Mouse (Mus musculus): Measurements from ENCODE around the gene Sarnp. TPM values are rescaled to one million over a fixed set of nuclear protein-coding genes. Genes with fewer than 3 reads are reported as not detected.
A peak's percentile ranks its signal among the peaks of the same experiment; 100 is the strongest.
"Not testable (repeated sequence)": the region's sequence is repeated elsewhere in the genome, so short reads cannot be mapped to it uniquely, and the experiment has no call there.

Sarnp gene
- polyA plus RNA-seq, 1 experiment, result 79.6 TPM

DNA sequence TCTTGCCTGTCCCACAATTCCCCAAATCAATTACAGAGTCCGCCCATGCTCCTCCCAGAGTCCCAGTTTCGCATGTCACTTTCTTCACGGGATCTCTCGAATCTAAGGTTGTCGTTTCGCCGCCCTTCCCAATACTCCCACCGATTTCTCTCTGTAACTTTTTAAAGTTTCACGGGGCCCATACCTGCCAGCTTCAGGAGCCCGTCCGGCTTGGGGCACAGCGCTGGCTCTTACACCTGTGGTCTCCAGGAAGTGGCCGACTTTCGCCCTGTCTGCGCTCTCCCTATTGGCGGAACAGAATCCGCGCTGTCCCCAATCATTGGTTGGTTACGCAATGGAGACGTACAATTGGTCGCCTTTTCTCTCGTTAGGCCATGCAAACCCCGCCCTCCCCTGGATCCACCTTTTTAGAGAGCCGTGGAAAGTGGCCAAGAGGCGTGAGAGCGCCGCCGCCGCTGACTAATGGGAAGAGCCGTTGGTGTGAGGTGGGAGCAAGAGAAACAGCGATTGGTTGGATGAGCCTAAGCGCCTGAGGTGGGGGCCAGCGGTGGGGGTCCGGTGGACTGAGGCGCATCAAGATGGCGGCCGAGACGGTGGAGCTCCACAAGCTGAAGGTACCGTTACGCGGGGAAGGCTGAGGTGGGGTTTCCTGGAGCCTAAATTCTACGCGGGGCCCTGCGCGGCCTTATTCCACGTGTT lies 4.4 kb downstream of the Sarnp start, which contains the start of gene Ormdl2:
Gene Ormdl2, minus strand, starts transcription at position 288 of the 699 bp plus-strand sequence.
- DNase-seq (ENCODE audit: low read depth), result peak; percentile 100
- peak; percentile 45; the same call in 1 of the 2 replicates for TF ChIP-seq POLR2A (IDR thresholded peaks at IDR 0.05; ENCODE audit: borderline replicate concordance, extremely low read depth, insufficient read depth, insufficient read length, poor library complexity, severe bottlenecking)
- TF ChIP-seq CTCF (IDR thresholded peaks at IDR 0.05; ENCODE audit: borderline replicate concordance, extremely low read depth, insufficient read depth, insufficient read length), result no peak

DNA sequence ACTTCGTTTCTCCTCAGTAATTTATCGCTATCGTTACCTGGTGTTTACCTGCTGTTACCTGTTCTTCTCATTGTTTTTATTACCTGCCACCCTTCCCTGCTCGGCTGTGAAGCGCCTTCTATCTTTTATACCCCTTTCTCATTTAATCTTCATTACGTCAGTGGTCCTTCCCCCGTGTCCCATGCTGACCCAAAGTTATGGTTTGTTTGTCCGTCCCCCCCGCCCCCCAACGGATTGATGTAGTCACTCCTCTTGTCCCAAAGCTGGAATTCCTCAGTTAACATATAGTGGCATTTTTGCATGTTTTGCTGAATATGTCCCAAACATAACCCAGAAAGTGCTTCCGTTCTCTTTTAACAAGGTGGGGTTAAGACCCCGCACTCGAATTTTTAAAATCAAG lies 5.0 kb downstream of the Sarnp start:
- DNase-seq (ENCODE audit: low read depth), result no peak
- TF ChIP-seq CTCF (IDR thresholded peaks at IDR 0.05; ENCODE audit: borderline replicate concordance, extremely low read depth, insufficient read depth, insufficient read length) (no peak), POLR2A (IDR thresholded peaks at IDR 0.05; ENCODE audit: borderline replicate concordance, extremely low read depth, insufficient read depth, insufficient read length, poor library complexity, severe bottlenecking) (no peak)

DNA sequence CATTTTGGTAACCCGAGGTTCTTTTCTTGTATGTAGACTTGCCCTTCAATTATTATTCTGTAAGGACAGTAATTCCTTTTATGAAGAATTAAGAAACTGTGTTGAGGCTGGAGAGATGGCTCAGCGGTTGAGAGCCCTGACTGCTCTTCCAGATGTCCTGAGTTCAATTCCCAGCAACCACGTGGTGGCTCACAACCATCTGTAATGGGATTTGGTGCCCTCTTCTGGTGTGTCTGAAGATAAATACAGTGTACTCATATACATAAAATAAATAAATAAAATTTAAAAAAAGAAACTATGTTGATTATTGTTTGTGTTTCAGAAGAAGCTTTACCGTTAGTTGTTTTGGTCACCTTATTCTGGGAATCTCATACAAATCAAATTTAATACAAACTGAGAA lies 6.0 kb downstream of the Sarnp start:
- not testable (repeated sequence) for DNase-seq (ENCODE audit: low read depth)

DNA sequence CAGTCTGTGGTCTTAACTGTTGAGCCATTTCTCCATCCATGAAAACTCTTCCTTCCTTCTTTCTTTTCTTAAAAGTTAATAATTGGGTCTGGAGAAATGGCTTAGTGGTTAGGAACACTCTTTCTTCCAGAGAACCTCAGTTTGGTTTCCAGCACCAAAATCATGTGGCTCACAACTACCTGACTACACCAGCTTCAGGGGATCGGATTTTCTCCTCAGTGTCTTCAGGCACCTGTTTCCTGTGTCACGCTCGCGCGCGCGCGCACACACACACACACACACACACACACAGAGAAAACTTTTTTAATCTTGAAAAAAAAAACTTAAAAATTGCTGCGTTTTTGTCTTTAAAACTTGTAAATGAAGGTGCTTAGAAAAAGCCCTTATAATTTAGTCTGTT lies 6.7 kb downstream of the Sarnp start:
- TF ChIP-seq POLR2A (IDR thresholded peaks at IDR 0.05; ENCODE audit: borderline replicate concordance, extremely low read depth, insufficient read depth, insufficient read length, poor library complexity, severe bottlenecking) (no peak), CTCF (IDR thresholded peaks at IDR 0.05; ENCODE audit: borderline replicate concordance, extremely low read depth, insufficient read depth, insufficient read length) (no peak)

DNA sequence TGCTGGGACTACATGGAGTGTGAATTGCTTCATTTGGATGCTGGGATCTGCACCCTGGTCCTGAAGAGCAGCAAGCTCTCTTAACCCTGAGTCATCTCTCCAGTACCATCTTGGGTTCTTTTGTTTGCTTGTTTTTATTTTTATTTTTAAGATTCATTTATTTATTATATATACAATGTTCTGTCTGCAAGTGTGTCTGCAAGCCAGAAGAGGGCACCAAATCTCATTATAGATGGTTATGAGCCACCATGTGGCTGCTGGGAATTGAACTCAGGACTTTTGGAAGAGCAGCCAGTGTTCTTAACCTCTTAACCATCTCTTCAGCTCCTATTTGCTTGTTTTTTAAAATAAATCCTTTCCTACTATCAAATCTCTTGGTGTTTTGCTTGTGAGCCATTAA lies 20.3 kb downstream of the Sarnp start:
- DNase-seq (ENCODE audit: low read depth), result no peak
- TF ChIP-seq CTCF (IDR thresholded peaks at IDR 0.05; ENCODE audit: borderline replicate concordance, extremely low read depth, insufficient read depth, insufficient read length), result no peak
- TF ChIP-seq POLR2A (IDR thresholded peaks at IDR 0.05; ENCODE audit: borderline replicate concordance, extremely low read depth, insufficient read depth, insufficient read length, poor library complexity, severe bottlenecking), result no peak

More for the DNA sequence above, 6.7 kb downstream of the Sarnp start:
- DNase-seq (ENCODE audit: low read depth), result no peak

DNA sequence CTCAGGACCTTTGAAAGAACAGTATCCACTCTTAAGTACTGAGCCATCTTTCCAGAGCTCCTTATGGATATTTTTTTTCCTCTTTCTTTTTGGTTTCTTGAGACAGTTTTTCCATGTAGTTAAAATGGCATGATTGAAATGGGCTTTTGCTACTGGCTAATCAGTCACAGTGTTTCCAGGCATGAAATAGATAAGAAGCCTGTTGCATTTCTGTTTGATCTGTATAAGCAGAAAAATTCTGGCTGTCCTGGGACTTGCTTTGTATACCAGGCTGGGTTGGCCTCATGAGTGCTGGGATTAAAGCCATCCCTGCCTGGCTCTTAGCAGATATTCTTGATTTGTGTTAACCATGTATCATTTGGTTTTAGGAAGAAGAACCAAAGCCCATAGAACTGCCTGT lies 22.3 kb downstream of the Sarnp start:
- DNase-seq (ENCODE audit: low read depth), result no peak
- no peak for TF ChIP-seq POLR2A (IDR thresholded peaks at IDR 0.05; ENCODE audit: borderline replicate concordance, extremely low read depth, insufficient read depth, insufficient read length, poor library complexity, severe bottlenecking)
- TF ChIP-seq CTCF (IDR thresholded peaks at IDR 0.05; ENCODE audit: borderline replicate concordance, extremely low read depth, insufficient read depth, insufficient read length), result no peak

DNA sequence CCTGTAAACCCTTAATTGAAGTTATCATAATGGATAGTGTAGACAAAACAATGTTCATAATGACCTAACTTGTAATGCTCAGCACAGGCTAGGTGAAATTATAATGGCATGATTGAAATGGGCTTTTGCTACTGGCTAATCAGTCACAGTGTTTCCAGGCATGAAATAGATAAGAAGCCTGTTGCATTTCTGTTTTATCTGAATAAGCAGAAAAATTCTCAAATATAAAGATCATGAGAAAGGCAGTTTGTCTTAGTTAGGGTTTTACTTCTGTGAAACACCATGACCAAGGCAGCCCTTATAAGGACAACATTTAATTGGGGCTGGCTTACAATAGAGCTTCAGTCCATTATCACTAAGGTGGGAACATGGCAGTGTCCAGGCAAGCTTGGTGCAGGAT lies 23.5 kb downstream of the Sarnp start:
- TF ChIP-seq CTCF (IDR thresholded peaks at IDR 0.05; ENCODE audit: borderline replicate concordance, extremely low read depth, insufficient read depth, insufficient read length) (no peak), POLR2A (IDR thresholded peaks at IDR 0.05; ENCODE audit: borderline replicate concordance, extremely low read depth, insufficient read depth, insufficient read length, poor library complexity, severe bottlenecking) (no peak)
- no peak for DNase-seq (ENCODE audit: low read depth)

DNA sequence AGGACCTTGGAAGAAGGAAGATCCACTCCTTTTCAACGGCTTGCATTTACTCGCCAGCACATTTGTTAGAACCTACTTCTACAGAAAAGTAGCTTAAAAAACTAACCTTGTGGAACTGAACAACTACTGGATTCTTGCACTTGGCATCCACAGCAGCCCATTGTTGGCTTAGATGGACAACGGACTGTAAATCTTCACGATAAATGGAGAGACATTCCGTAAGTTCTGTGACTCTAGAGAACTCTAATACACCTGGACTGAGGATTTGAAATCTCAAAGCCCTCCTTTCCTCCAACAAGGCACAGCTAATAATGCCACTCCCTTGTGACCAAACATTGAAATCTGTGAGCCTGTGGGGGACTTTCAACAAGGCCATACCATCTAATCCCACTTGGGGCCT lies 26.1 kb downstream of the Sarnp start:
- TF ChIP-seq POLR2A (IDR thresholded peaks at IDR 0.05; ENCODE audit: borderline replicate concordance, extremely low read depth, insufficient read depth, insufficient read length, poor library complexity, severe bottlenecking), result no peak
- TF ChIP-seq CTCF (IDR thresholded peaks at IDR 0.05; ENCODE audit: borderline replicate concordance, extremely low read depth, insufficient read depth, insufficient read length), result no peak
- no peak for DNase-seq (ENCODE audit: low read depth)

DNA sequence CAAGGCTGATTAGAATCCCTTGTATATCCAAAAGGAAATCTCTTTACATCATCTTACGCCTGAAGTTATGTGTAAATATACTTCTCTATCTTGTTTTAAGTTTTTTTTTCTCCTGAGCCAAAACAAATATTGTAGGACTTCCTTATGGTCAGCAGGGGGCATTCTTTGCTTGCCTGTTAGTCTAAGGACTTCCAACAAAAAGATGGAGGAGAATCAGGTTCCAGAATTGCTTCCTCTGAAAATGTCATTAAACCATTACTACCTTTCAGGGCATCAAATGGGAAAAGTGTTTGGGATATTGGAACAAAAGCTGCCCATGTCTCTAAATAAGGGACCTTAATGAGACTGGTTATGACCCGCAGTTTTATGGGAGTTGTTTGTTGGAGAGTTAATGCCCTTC lies 28.4 kb downstream of the Sarnp start:
- TF ChIP-seq CTCF (IDR thresholded peaks at IDR 0.05; ENCODE audit: borderline replicate concordance, extremely low read depth, insufficient read depth, insufficient read length) (peak; percentile 40; the same call in 1 of the 2 replicates), POLR2A (IDR thresholded peaks at IDR 0.05; ENCODE audit: borderline replicate concordance, extremely low read depth, insufficient read depth, insufficient read length, poor library complexity, severe bottlenecking) (no peak)
- DNase-seq (ENCODE audit: low read depth), result peak; percentile 77

DNA sequence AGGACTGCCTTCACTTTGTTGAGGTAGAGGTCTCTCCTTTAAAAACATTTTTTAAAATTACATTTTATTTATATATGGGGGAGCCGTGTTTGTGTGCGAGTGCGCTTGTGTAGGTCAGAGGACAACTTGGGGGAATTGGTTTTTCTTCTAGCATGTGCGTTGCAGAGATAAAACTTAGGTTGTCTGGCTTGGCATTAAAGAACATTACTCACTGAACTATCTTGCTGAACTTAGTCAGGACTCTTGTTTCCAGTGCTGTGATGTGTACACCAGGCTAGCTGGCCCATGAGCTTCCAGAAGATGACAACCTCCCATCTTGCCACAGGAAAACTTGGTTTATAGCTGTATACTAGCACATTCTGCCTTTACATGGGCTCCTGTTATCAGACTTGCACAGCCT lies 29.5 kb downstream of the Sarnp start:
- DNase-seq (ENCODE audit: low read depth), result no peak
- TF ChIP-seq CTCF (IDR thresholded peaks at IDR 0.05; ENCODE audit: borderline replicate concordance, extremely low read depth, insufficient read depth, insufficient read length) (no peak), POLR2A (IDR thresholded peaks at IDR 0.05; ENCODE audit: borderline replicate concordance, extremely low read depth, insufficient read depth, insufficient read length, poor library complexity, severe bottlenecking) (no peak)

DNA sequence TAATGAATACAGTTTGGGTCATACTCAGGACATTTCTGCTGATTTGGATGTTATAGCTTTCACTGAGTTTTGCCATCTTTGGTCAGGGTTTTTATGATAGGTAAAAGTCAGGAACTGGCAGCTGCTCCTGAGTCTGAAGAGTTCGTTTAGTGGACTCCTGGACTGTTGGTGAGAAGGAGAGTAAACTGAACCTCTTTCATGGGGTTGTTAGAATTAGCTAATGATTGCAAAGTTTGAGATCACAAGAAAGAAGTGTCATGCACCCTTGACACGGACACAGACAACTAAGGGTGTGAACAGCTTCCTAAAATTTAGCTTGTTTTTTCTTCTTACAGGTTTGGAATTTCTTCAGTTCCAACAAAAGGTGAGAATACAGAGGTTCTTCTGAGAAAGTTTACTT lies 31.3 kb downstream of the Sarnp start:
- TF ChIP-seq CTCF (IDR thresholded peaks at IDR 0.05; ENCODE audit: borderline replicate concordance, extremely low read depth, insufficient read depth, insufficient read length), result no peak
- no peak for TF ChIP-seq POLR2A (IDR thresholded peaks at IDR 0.05; ENCODE audit: borderline replicate concordance, extremely low read depth, insufficient read depth, insufficient read length, poor library complexity, severe bottlenecking)
- DNase-seq (ENCODE audit: low read depth), result no peak

DNA sequence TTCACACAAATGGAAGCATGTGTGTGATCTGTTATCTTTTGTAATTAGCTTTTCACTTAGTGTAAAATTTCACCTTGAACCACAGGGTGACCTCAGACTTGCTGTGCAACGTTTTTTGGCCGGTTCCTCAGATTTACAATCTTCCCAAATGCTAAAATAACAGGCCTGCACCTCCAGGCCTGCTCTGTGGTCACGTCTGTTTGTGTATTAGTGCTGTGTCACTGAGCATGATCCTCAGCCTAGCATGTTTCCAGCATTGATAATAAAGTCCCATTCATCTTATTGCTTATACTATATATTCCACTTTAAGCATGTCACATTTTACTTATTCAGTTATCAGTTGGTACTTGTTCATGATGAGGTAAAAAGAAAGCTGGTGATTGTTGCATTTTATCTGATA lies 33.2 kb downstream of the Sarnp start:
- TF ChIP-seq POLR2A (IDR thresholded peaks at IDR 0.05; ENCODE audit: borderline replicate concordance, extremely low read depth, insufficient read depth, insufficient read length, poor library complexity, severe bottlenecking) (no peak), CTCF (IDR thresholded peaks at IDR 0.05; ENCODE audit: borderline replicate concordance, extremely low read depth, insufficient read depth, insufficient read length) (no peak)
- DNase-seq (ENCODE audit: low read depth), result no peak
